Mouse (Mus musculus): Measurements from ENCODE around the gene Ccdc85b. TPM values are rescaled to one million over a fixed set of nuclear protein-coding genes. Genes with fewer than 3 reads are reported as not detected.

The Ccdc85b gene
- total and polyA plus RNA-seq, 3 experiments, result 3.6 to 7.6 TPM; not detected in 1

DNA sequence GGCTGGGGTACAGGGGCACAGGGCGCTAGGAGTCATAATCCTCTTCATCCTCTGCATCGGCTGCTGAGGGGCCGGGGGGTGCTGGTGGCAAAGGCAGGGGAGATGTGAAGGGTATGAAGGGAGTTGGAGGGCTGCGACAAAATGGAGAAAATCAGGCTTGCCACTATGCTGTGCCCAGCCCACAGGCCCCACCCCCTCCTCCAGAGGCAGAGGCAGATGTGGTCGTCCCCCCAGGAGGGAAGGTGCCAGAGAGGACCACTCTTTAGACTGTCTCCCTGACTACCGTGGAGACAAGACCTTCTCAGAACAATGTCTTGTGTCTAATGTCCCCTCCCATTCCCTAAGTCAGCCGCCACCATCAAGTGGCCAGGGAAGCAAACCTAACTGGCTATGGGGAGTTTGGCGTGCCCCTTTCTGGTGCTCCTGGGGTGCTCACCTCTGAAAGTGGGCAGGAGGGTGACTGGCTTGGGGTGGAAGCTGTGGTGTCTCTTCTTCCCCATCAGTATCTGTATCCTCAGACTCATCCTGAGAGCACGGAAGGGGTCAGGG is 34.7 kb downstream of the Ccdc85b start:
- Histone ChIP-seq H3K4me1 (ENCODE audit: control insufficient read depth in 1 of 2, insufficient read depth in 2 of 2, low read length in 2 of 2) (peaks cover 0 to 13% of the 10 kb centered on the region in 2 experiments; a peak in 1 of 4 replicates), H3K36me3 (ENCODE audit: control insufficient read depth in 1 of 2, insufficient read depth in 2 of 2, low read length in 2 of 2) (peaks cover 0 to 2% of the 10 kb centered on the region in 2 experiments; a peak in 2 of 4 replicates), H3K9me3 (replicated peaks; ENCODE audit: insufficient read depth, low read length) (no peaks in the 10 kb centered on the region), H3K79me2 (ENCODE audit: control insufficient read depth, insufficient read depth, low read length, poor library complexity) (peaks cover 24% of the 10 kb centered on the region), H3K27ac (ENCODE audit: control insufficient read depth, low read depth, low read length) (no peak overlapping the region), H3K27me3 (ENCODE audit: control insufficient read depth in 1 of 2, insufficient read depth in 2 of 2, low read length in 2 of 2) (no peaks in the 10 kb centered on the region), H3K9ac (ENCODE audit: control insufficient read depth, low read depth, low read length, poor library complexity, severe bottlenecking) (no peak overlapping the region), H3K4me3 (ENCODE audit: control insufficient read depth in 1 of 2, insufficient read depth in 1 of 2, low read depth in 2 of 2, low read length in 2 of 2) (no peak overlapping the region)
- DNase-seq (ENCODE audit: low read depth, low spot score), result no peak
- no peak for TF ChIP-seq ZKSCAN1 (IDR thresholded peaks at IDR 0.05; ENCODE audit: low read depth, low read length)
- no peak for TF ChIP-seq USF1 (IDR thresholded peaks at IDR 0.05; ENCODE audit: low read depth, low read length)
- no peak for TF ChIP-seq POLR2AphosphoS5 (IDR thresholded peaks at IDR 0.05; ENCODE audit: borderline replicate concordance, low read depth, low read length)
- no peak for TF ChIP-seq EP300 (IDR thresholded peaks at IDR 0.05; ENCODE audit: low read depth in 1 of 2, low read length in 2 of 2)
- TF ChIP-seq CHD1 (IDR thresholded peaks at IDR 0.05; ENCODE audit: low read depth, low read length), result no peak
- no peak for TF ChIP-seq E2F4 (IDR thresholded peaks at IDR 0.05; ENCODE audit: borderline replicate concordance, low read depth, low read length)
- TF ChIP-seq BHLHE40 (IDR thresholded peaks at IDR 0.05; ENCODE audit: borderline replicate concordance, low read depth, low read length), result no peak
- TF ChIP-seq NRF1 (IDR thresholded peaks at IDR 0.05; ENCODE audit: insufficient read depth, low read depth, low read length, poor library complexity, severe bottlenecking), result no peak
- TF ChIP-seq RCOR1 (IDR thresholded peaks at IDR 0.05; ENCODE audit: low read depth, low read length), result no peak
- TF ChIP-seq ELF1 (IDR thresholded peaks at IDR 0.05; ENCODE audit: low read depth, low read length), result no peak
- no peak for TF ChIP-seq POLR2AphosphoS2 (IDR thresholded peaks at IDR 0.05; ENCODE audit: low read length)
- no peak for TF ChIP-seq JUND (IDR thresholded peaks at IDR 0.05; ENCODE audit: low read depth, low read length)
- no peak for TF ChIP-seq TBP (IDR thresholded peaks at IDR 0.05; ENCODE audit: low read depth, low read length)
- no peak for TF ChIP-seq MXI1 (IDR thresholded peaks at IDR 0.05; ENCODE audit: low read depth, low read length)
- no peak for TF ChIP-seq MAX (IDR thresholded peaks at IDR 0.05; ENCODE audit: low read length)
- no peak for TF ChIP-seq CTCF (IDR thresholded peaks at IDR 0.05 in 2 of 3, conservative IDR thresholded peaks at IDR 0.05 in 1 of 3; ENCODE audit: control insufficient read depth in 1 of 3, insufficient read depth in 1 of 3, low read depth in 2 of 3, low read length in 3 of 3, poor library complexity in 1 of 3, severe bottlenecking in 1 of 3)
- no peak for TF ChIP-seq ZNF384 (IDR thresholded peaks at IDR 0.05; ENCODE audit: low read depth, low read length)
- TF ChIP-seq MAZ (IDR thresholded peaks at IDR 0.05; ENCODE audit: low read depth, low read length), result no peak
- no peak for TF ChIP-seq NELFE (IDR thresholded peaks at IDR 0.05; ENCODE audit: low read depth, low read length)
- no peak for TF ChIP-seq GABPA (IDR thresholded peaks at IDR 0.05; ENCODE audit: low read depth, low read length)

DNA sequence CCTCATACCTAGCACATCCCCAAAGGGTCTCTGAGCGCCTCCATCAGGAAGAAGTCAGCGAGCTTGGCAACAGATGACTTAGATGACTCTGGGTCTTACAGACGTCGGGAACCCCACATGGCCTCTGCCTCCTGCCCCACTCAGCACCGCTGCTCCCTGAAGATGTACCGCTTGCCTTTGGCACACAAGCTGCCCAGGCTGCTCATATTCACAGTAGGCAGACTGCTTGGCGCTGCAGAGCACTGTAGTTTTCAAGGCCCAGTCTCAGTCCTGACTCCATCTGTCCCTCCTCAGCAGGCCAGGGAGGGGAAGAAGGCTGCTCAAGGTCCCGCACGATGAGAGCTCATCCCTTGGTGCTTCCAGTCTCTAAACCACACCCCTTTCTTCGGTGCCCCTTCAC is 35.4 kb downstream of the Ccdc85b start:
- no peak for DNase-seq (ENCODE audit: low read depth, low spot score)
- H3K4me3 ChIP-seq (ENCODE audit: control insufficient read depth in 1 of 2, insufficient read depth in 1 of 2, low read depth in 2 of 2, low read length in 2 of 2), result no peak overlapping the region
- H3K36me3 ChIP-seq (ENCODE audit: control insufficient read depth in 1 of 2, insufficient read depth in 2 of 2, low read length in 2 of 2), result peaks cover 0 to 2% of the 10 kb centered on the region in 2 experiments; a peak in 2 of 4 replicates
- H3K27me3 ChIP-seq (ENCODE audit: control insufficient read depth in 1 of 2, insufficient read depth in 2 of 2, low read length in 2 of 2), result no peaks in the 10 kb centered on the region
- H3K9ac ChIP-seq (ENCODE audit: control insufficient read depth, low read depth, low read length, poor library complexity, severe bottlenecking), result no peak overlapping the region
- TF ChIP-seq CTCF (IDR thresholded peaks at IDR 0.05 in 2 of 3, conservative IDR thresholded peaks at IDR 0.05 in 1 of 3; ENCODE audit: control insufficient read depth in 1 of 3, insufficient read depth in 1 of 3, low read depth in 2 of 3, low read length in 3 of 3, poor library complexity in 1 of 3, severe bottlenecking in 1 of 3), result no peak
- no peak for TF ChIP-seq MAX (IDR thresholded peaks at IDR 0.05; ENCODE audit: low read length)
- TF ChIP-seq MXI1 (IDR thresholded peaks at IDR 0.05; ENCODE audit: low read depth, low read length), result no peak
- no peak for TF ChIP-seq ELF1 (IDR thresholded peaks at IDR 0.05; ENCODE audit: low read depth, low read length)
- no peak for TF ChIP-seq MAFK (IDR thresholded peaks at IDR 0.05; ENCODE audit: borderline replicate concordance, low read depth, low read length)
- TF ChIP-seq SMC3 (IDR thresholded peaks at IDR 0.05; ENCODE audit: low read depth, low read length), result no peak
- no peak for TF ChIP-seq SIN3A (IDR thresholded peaks at IDR 0.05; ENCODE audit: low read length)
- TF ChIP-seq POLR2AphosphoS5 (IDR thresholded peaks at IDR 0.05; ENCODE audit: borderline replicate concordance, low read depth, low read length), result no peak
- TF ChIP-seq ZC3H11A (IDR thresholded peaks at IDR 0.05; ENCODE audit: low read depth, low read length), result no peak
- no peak for TF ChIP-seq NRF1 (IDR thresholded peaks at IDR 0.05; ENCODE audit: insufficient read depth, low read depth, low read length, poor library complexity, severe bottlenecking)
- no peak for TF ChIP-seq E2F4 (IDR thresholded peaks at IDR 0.05; ENCODE audit: borderline replicate concordance, low read depth, low read length)
- no peak for TF ChIP-seq MEF2A (IDR thresholded peaks at IDR 0.05; ENCODE audit: extremely low read depth, insufficient replicate concordance, low read depth, low read length, poor library complexity, severe bottlenecking)
- TF ChIP-seq JUND (IDR thresholded peaks at IDR 0.05; ENCODE audit: low read depth, low read length), result no peak
- TF ChIP-seq ZMIZ1 (IDR thresholded peaks at IDR 0.05; ENCODE audit: low read depth, low read length), result no peak
- TF ChIP-seq HCFC1 (IDR thresholded peaks at IDR 0.05; ENCODE audit: low read depth, low read length), result no peak
- TF ChIP-seq USF1 (IDR thresholded peaks at IDR 0.05; ENCODE audit: low read depth, low read length), result no peak
- TF ChIP-seq ZKSCAN1 (IDR thresholded peaks at IDR 0.05; ENCODE audit: low read depth, low read length), result no peak
- no peak for TF ChIP-seq POLR2A (IDR thresholded peaks at IDR 0.05; ENCODE audit: control insufficient read depth in 1 of 2, insufficient read depth in 1 of 2, low read depth in 1 of 2, low read length in 2 of 2, poor library complexity in 1 of 2)
- TF ChIP-seq BHLHE40 (IDR thresholded peaks at IDR 0.05; ENCODE audit: borderline replicate concordance, low read depth, low read length), result no peak
- no peak for TF ChIP-seq TAL1 (IDR thresholded peaks at IDR 0.05; ENCODE audit: low read length)
- H3K27ac ChIP-seq (ENCODE audit: control insufficient read depth, low read depth, low read length), result no peak overlapping the region
- peaks cover 24% of the 10 kb centered on the region for H3K79me2 ChIP-seq (ENCODE audit: control insufficient read depth, insufficient read depth, low read length, poor library complexity)
- no peaks in the 10 kb centered on the region for H3K9me3 ChIP-seq (replicated peaks; ENCODE audit: insufficient read depth, low read length)
- peaks cover 0 to 13% of the 10 kb centered on the region in 2 experiments; a peak in 1 of 4 replicates for H3K4me1 ChIP-seq (ENCODE audit: control insufficient read depth in 1 of 2, insufficient read depth in 2 of 2, low read length in 2 of 2)

Measured in MEL (cell line).